Mouse (Mus musculus) heart, embryonic 11.5 days (tissue): ENCODE results near the gene Nkd1. TPM values are rescaled to one million over a fixed set of nuclear protein-coding genes. Genes with fewer than 3 reads are reported as not detected.

Experiments used
- ATAC-seq: fragments of 200-750 bp; cut with Nextera tagmentation; replicated peaks from 2 replicates; pipeline ENCODE4 v1.8.0; 2017; ENCODE audit warnings: moderate library complexity; ENCODE audit not compliant: insufficient number of reproducible peaks, low FRiP score, low TSS enrichment
- H3K27ac ChIP-seq: fragments of 300-500 bp; sonication (generic); 2 replicates; pipeline ENCODE4 v1.5.1; 2014; ENCODE audit warnings: mild to moderate bottlenecking, low read depth, low read length
- H3K27me3 ChIP-seq: fragments of 300-500 bp; sonication (generic); 2 replicates; pipeline ENCODE4 v1.6.1; 2014; ENCODE audit warnings: mild to moderate bottlenecking, low read length, mixed read lengths; ENCODE audit not compliant: control insufficient read depth, insufficient read depth
- H3K36me3 ChIP-seq: fragments of 300-500 bp; sonication (generic); 2 replicates; pipeline ENCODE4 v1.6.1; 2014; ENCODE audit warnings: mild to moderate bottlenecking, low read length, moderate library complexity, mixed read lengths; ENCODE audit not compliant: control insufficient read depth, insufficient read depth
- H3K4me1 ChIP-seq: fragments of 300-500 bp; sonication (generic); 2 replicates; pipeline ENCODE4 v1.6.1; 2014; ENCODE audit warnings: low read length; ENCODE audit not compliant: control insufficient read depth, insufficient read depth
- H3K4me2 ChIP-seq: fragments of 300-500 bp; sonication (generic); 2 replicates; pipeline ENCODE4 v1.6.1; 2014; ENCODE audit warnings: mild to moderate bottlenecking, moderate library complexity
- H3K4me3 ChIP-seq: fragments of 300-500 bp; sonication (generic); 2 replicates; pipeline ENCODE4 v1.5.1; 2014; ENCODE audit warnings: low read depth, low read length
- H3K9ac ChIP-seq: fragments of 300-500 bp; sonication (generic); 2 replicates; pipeline ENCODE4 v1.6.1; 2014; ENCODE audit warnings: mild to moderate bottlenecking, low read depth, low read length, moderate library complexity
- H3K9me3 ChIP-seq: fragments of 300-500 bp; sonication (generic); replicated peaks from 2 replicates; pipeline ENCODE4 v1.6.1; 2016; ENCODE audit warnings: low read length; ENCODE audit not compliant: control insufficient read depth
- WGBS: fragments of 180-500 bp; shearing (Covaris S2); extraction: QIAGEN DNeasy Blood & Tissue Kit; methylation state at CpG from one replicate; pipeline ENCODE4 v1.1.7; 2014; ENCODE audit not compliant: insufficient replicate concordance; 5-methylcytosine and 5-hydroxymethylcytosine counted together
- polyA plus RNA-seq: library from polyadenylated mRNA; unstranded; fragments of >200 nt; fragmentation: Nextera tagmentation; extraction: Ambion mirVana; gene quantifications from 2 replicates; pipeline ENCODE4 v1.2.1, GENCODE M21; 2014

Nkd1 gene
- polyA plus RNA-seq, 1 experiment from 2014 or later = 17.3 TPM

DNA sequence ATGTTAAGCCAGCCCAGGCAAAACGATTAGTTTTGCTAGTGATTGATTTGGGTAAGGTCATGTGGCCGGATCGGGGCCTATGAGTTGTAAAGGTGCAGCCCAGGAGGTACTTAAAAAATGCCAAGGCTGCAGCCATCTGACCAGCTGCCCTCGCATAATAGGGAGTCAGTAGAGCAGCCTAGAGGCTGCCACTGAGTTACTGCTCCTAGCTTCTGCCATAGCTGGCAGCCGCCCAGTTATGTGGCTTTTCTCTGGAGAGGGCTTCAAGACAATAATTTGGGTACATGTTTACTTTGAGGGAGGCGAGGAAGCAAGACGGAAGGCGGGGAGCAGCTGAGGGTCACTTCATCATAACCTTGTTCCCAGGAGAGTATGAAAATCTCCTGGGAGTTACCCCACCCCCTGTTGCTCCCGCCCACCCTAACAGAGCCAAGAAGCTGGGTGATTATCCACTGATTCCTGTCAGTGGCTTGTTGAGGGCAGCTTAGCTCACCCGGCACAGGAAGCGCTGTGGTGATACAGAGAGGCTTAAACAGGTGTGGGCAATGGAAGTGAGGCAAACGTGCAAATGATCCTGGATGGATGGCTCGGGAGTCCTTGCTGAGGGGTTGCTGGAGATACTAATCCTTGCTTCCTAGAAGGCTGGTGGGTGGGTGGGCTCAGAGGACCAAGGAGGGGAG lies 84.3 kb downstream of the Nkd1 start:
- 56% methylated on average over 13 of the region's 13 CpGs for WGBS
- Histone ChIP-seq H3K4me2 (no peak overlapping the region), H3K36me3 (no peaks in the 10 kb centered on the region), H3K4me3 (no peak overlapping the region), H3K9ac (no peak overlapping the region), H3K27ac (no peak overlapping the region), H3K4me1 (peaks cover 5% of the 10 kb centered on the region), H3K27me3 (no peaks in the 10 kb centered on the region), H3K9me3 (no peaks in the 10 kb centered on the region)
- ATAC-seq = no peak

DNA sequence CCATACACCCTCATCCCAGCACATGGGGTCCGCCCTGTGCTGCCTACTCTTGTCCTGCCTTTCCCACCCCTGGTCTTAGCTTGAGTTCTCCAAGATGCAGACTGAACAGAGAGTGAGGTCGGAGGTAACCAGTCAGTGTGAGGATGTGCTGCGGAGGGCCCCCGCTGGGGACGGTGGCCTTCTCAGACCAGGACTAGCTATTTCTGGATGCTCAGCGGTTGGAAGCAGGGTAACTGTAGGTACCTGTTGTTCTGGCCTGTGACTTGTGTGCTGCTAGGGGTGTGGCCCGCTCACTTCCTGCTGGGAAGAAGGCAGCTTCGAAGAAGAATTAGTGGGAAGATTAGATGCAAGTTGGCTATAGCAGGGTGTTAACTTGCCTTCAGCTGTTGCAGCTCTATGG lies 87.9 kb downstream of the Nkd1 start:
- no peaks in the 10 kb centered on the region for H3K27me3 ChIP-seq
- no peak for ATAC-seq

DNA sequence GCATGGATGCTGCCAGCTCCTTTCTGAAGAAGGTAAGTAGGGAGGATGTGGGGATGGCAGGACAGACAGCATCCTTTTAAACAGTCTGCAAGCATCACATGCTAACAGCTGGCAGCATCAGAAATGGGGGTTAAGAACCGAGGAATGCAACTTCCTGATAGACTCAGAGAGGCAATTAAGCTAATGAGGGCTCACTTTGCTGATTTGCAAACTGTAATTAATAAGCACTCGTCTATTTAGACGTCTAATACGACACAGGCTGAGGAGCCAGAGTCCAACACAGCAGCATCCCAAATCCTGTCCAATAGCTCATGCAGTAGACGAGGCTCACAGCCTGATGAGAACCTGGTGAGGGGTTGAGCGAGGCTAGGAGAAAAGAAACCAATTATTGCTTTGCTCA lies 89.1 kb downstream of the Nkd1 start:
- ATAC-seq = no peak
- Histone ChIP-seq H3K27ac (no peak overlapping the region), H3K9ac (no peak overlapping the region), H3K4me3 (no peak overlapping the region), H3K9me3 (no peaks in the 10 kb centered on the region), H3K4me2 (no peak overlapping the region), H3K4me1 (no peaks in the 10 kb centered on the region; the same call in 1 of the 2 replicates), H3K36me3 (no peaks in the 10 kb centered on the region), H3K27me3 (peaks cover 5% of the 10 kb centered on the region; the same call in 1 of the 2 replicates)
- 73% methylated on average over 6 of the region's 6 CpGs for WGBS

More for the DNA sequence above, 87.9 kb downstream of the Nkd1 start:
- H3K27ac ChIP-seq = no peak overlapping the region
- H3K36me3 ChIP-seq = no peaks in the 10 kb centered on the region
- no peak overlapping the region for H3K9ac ChIP-seq
- H3K4me2 ChIP-seq = no peak overlapping the region
- no peak overlapping the region for H3K4me3 ChIP-seq
- H3K9me3 ChIP-seq = no peaks in the 10 kb centered on the region
- WGBS = 64% methylated on average over 8 of the region's 8 CpGs
- H3K4me1 ChIP-seq = peaks cover 3% of the 10 kb centered on the region

DNA sequence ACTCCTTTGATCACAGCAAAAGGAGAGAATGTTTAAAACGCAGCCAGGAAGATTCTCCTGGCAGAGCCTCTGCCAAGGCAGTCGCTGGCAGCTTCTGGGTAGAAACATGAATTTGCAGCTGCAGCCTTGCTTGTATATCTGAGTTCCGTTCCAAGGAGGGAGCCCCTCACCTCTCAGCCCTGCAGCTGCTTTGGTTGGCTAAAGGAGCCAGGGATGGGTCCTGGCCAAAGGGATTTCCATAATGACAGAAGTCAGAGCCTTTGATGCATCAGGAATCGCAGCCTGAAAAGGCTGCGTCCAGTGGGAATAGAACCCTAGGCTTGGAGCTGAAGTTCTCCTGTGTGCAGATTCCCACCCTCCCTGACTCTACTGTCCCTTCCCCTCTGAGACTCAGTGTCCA lies 93.8 kb downstream of the Nkd1 start:
- no peak for ATAC-seq
- Histone ChIP-seq H3K4me3 (no peak overlapping the region), H3K27ac (no peak overlapping the region), H3K4me1 (no peaks in the 10 kb centered on the region), H3K9ac (no peak overlapping the region), H3K27me3 (peaks cover 8% of the 10 kb centered on the region; the same call in 1 of the 2 replicates), H3K36me3 (no peaks in the 10 kb centered on the region), H3K4me2 (no peak overlapping the region), H3K9me3 (no peaks in the 10 kb centered on the region)
- WGBS = 67% methylated on average over 5 of the region's 5 CpGs

DNA sequence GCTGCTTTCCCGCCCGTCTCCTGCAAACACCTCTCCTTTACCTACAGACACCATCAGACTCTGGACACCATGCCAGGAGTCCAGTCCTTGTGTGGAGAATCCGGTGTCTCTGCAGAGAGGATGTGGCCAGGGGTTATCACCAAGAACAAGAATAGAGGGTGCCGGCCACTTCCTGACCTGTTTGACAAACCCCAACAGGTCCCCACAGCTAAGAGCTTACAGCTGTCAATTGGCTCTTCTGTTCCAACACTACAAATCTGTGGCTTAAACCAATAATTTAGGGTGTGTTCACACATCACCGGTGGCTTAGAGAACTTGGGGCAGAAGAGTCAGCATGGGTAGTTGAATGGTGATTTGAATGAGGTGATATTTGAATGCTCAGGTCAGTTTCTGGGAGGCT lies 97.5 kb downstream of the Nkd1 start:
- Histone ChIP-seq H3K36me3 (no peaks in the 10 kb centered on the region), H3K9ac (no peak overlapping the region), H3K27me3 (peaks cover 11% of the 10 kb centered on the region), H3K4me3 (no peak overlapping the region), H3K9me3 (no peaks in the 10 kb centered on the region), H3K27ac (no peak overlapping the region), H3K4me2 (no peak overlapping the region), H3K4me1 (no peaks in the 10 kb centered on the region)
- WGBS = 51% methylated on average over 5 of the region's 5 CpGs
- no peak for ATAC-seq

DNA sequence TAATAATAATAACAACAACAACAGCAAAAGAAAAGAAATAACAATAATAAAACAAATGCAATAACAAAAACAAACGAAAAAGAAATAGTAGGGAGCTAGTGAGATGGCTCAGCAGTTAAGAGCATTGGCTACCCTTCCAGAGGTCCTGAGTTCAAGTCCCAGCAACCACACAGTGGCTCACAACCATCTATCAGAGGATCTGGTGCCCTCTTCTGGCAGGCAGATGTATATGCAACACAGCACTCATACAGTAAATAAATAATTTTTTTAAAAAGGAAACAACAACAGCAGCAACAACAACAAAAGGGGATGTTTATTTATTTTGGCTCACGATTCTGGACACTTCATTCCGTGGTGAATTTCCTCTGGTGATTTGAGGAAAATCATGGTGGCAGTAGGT lies 98.4 kb downstream of the Nkd1 start:
- H3K36me3 ChIP-seq = no peaks in the 10 kb centered on the region
- no peak overlapping the region for H3K4me2 ChIP-seq
- H3K27me3 ChIP-seq = peaks cover 19% of the 10 kb centered on the region
- no peaks in the 10 kb centered on the region for H3K4me1 ChIP-seq
- 67% methylated on average over 3 of the region's 3 CpGs for WGBS
- no peaks in the 10 kb centered on the region for H3K9me3 ChIP-seq
- no peak overlapping the region for H3K9ac ChIP-seq
- no peak overlapping the region for H3K4me3 ChIP-seq
- no peak overlapping the region for H3K27ac ChIP-seq
- ATAC-seq = no peak

DNA sequence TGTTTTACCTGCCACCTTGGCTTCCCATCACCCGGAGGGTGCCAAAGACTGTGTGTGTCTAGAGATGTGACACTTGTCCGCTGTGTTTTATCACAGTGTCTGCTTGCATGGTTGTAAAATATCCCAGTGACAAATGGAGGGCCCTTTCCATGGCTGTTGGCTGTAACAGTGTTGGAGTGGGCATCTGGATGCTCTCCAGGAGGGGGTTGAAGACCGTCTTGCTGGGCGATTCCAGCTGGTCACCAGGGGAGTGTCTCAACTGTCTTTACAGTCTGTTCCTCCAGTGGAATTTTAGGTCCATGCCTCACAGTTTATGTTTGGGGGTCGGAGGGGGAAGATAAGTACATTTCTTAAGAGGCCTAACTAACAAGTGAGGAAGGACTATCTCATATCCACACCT lies 99.8 kb downstream of the Nkd1 start:
- Histone ChIP-seq H3K4me1 (no peaks in the 10 kb centered on the region), H3K4me2 (no peak overlapping the region), H3K27ac (no peak overlapping the region), H3K27me3 (peaks cover 20% of the 10 kb centered on the region), H3K36me3 (no peaks in the 10 kb centered on the region), H3K4me3 (no peak overlapping the region), H3K9ac (no peak overlapping the region), H3K9me3 (no peaks in the 10 kb centered on the region)
- 56% methylated on average over 5 of the region's 5 CpGs for WGBS
- ATAC-seq = no peak

DNA sequence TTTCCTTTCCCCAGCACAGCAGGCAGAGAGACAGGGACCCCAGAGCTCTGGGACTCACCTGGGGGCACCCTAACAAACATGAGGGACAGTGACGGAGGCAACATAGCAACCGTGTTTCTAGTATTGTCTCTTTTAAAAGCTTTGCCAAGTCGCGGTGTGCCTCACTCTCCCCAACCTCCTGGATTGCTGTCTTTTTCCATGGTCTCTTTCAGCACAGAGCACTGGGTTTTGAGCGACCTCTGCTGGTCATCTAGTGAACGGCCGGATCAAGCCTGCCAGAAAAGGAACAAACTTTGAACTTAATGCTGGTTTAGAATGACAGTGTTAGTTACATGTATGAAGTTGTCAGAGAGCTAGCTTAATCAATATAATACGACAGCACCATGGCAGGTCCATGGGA lies 100.3 kb downstream of the Nkd1 start:
- H3K4me2 ChIP-seq = no peak overlapping the region
- no peak for ATAC-seq
- 1% methylated on average over 8 of the region's 8 CpGs for WGBS
- no peak overlapping the region for H3K4me3 ChIP-seq
- H3K27me3 ChIP-seq = peaks cover 25% of the 10 kb centered on the region
- no peaks in the 10 kb centered on the region for H3K9me3 ChIP-seq
- no peaks in the 10 kb centered on the region for H3K4me1 ChIP-seq
- no peak overlapping the region for H3K27ac ChIP-seq
- H3K9ac ChIP-seq = no peak overlapping the region
- no peaks in the 10 kb centered on the region for H3K36me3 ChIP-seq

DNA sequence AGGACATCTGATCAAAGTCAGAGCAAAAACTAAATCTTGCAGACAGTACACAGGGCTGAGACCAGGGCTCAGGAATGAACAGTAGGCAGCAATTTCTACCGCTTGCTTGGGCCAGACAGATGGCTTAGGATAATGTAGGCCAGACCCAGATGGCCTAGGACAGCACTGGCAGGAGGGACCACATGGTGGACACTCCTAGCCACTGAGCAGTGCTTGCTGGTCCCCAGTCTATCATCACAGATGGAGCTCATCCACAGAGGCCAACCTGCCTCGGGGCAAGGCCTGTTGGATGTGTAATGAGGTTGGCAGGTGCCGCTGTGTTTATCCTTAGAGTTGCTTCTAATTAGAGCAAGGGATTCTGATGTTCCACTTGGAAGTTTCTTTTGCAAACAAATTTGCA lies 102.2 kb downstream of the Nkd1 start:
- no peak overlapping the region for H3K4me2 ChIP-seq
- H3K36me3 ChIP-seq = no peaks in the 10 kb centered on the region
- H3K27me3 ChIP-seq = peaks cover 38% of the 10 kb centered on the region
- H3K9ac ChIP-seq = no peak overlapping the region
- H3K27ac ChIP-seq = no peak overlapping the region
- 71% methylated on average over 3 of the region's 3 CpGs for WGBS
- ATAC-seq = no peak
- no peaks in the 10 kb centered on the region for H3K9me3 ChIP-seq
- no peak overlapping the region for H3K4me3 ChIP-seq
- 0 out of 2 replicates have a peak, but pooled peaks cover 2% of the 10 kb centered on the region for H3K4me1 ChIP-seq
